Mouse (Mus musculus): ENCODE results near the gene Il13. TPM values are rescaled to one million over a fixed set of nuclear protein-coding genes. Genes with fewer than 3 reads are reported as not detected.

Gene Il13
- not detected for total RNA-seq (2021)
- polyA plus RNA-seq (2012; rRNA removed) = not detected in 2 replicates
- long read RNA-seq = 0 reads

GRCm38 (mm10) chr11:53634556-53634955 lies at the start of gene Il13:
Gene Il13, minus strand, starts transcription at chr11:53634702.
- no peak for DNase-seq
- intact Hi-C loops (cut with DNase I) = no loop called here
- peaks cover 6% of the 10 kb centered on the region for H3K27me3 ChIP-seq (ENCODE audit: control insufficient read depth, insufficient read depth, low read length)
- H3K4me1 ChIP-seq (ENCODE audit: control insufficient read depth, insufficient read depth, low read length) = no peaks in the 10 kb centered on the region
- H3K4me3 ChIP-seq = no peak within 1 kb of the TSS
- no peak within 1 kb of the TSS for H3K27ac ChIP-seq
- no peaks in the 10 kb centered on the region for H3K36me3 ChIP-seq (ENCODE audit: control insufficient read depth, insufficient read depth, low read length)
- TF ChIP-seq POLR2A (IDR thresholded peaks at IDR 0.05; ENCODE audit: insufficient read depth, low read depth, low read length) (no peak), CTCF (IDR thresholded peaks at IDR 0.05) (no peak), EP300 (IDR thresholded peaks at IDR 0.05; ENCODE audit: insufficient read depth, low read depth, low read length) (no peak)
- H3K9ac ChIP-seq (ENCODE audit: low read depth, low read length) = no peak within 1 kb of the TSS
- WGBS = 95% methylated on average over 8 of the region's 8 CpGs
- no peaks in the 10 kb centered on the region for H3K79me2 ChIP-seq (replicated peaks; ENCODE audit: control insufficient read depth, insufficient read depth, low read length)

- Histone ChIP-seq H3K27me3 (ENCODE audit: control insufficient read depth, insufficient read depth, low read length) (no peaks in the 10 kb centered on the region), H3K4me3 (no peak overlapping the region), H3K36me3 (ENCODE audit: control insufficient read depth, insufficient read depth, low read length) (no peaks in the 10 kb centered on the region; the same call in 1 of the 2 replicates), H3K79me2 (replicated peaks; ENCODE audit: control insufficient read depth, insufficient read depth, low read length) (no peaks in the 10 kb centered on the region), H3K4me1 (ENCODE audit: control insufficient read depth, insufficient read depth, low read length) (peaks cover 1% of the 10 kb centered on the region; the same call in 1 of the 2 replicates), H3K9ac (ENCODE audit: low read depth, low read length) (no peak overlapping the region), H3K27ac (no peak overlapping the region; the same call in 1 of the 2 replicates)
- intact Hi-C loops (cut with DNase I) = no loop called here
- DNase-seq = peak; percentile 38 to 41
- no peak for TF ChIP-seq EP300 (IDR thresholded peaks at IDR 0.05; ENCODE audit: insufficient read depth, low read depth, low read length)
- TF ChIP-seq POLR2A (IDR thresholded peaks at IDR 0.05; ENCODE audit: insufficient read depth, low read depth, low read length) = no peak
- no peak for TF ChIP-seq CTCF (IDR thresholded peaks at IDR 0.05)
- WGBS = 30% methylated on average over 9 of the region's 9 CpGs
These were observed 48.6 kb upstream of the Il13 start for GRCm38 (mm10) chr11:53682994-53683530.

DNA sequence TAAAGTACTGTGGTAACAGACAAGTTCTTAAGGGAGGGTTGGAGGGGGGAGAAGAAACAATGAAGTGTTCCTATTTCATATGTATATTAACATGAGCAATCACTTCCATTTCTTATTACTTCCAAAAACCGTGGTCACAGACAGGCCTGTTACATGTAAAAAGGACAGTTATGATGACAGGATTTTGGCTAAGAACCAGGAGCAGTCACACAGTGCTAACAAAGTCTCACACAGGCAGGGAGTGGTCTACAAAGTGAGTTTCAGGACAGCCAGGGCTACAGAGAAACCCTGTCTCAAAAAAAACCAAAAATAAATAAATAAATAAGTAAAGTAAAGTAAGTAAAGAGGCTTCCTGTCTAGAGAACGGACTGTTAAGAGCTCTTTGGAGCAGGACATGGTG lies 47.7 kb upstream of the Il13 start:
- Histone ChIP-seq H3K79me2 (replicated peaks; ENCODE audit: control insufficient read depth, insufficient read depth, low read length) (no peaks in the 10 kb centered on the region), H3K36me3 (ENCODE audit: control insufficient read depth, insufficient read depth, low read length) (no peaks in the 10 kb centered on the region; the same call in 1 of the 2 replicates), H3K27ac (no peak overlapping the region), H3K9ac (ENCODE audit: low read depth, low read length) (no peak overlapping the region), H3K27me3 (ENCODE audit: control insufficient read depth, insufficient read depth, low read length) (no peaks in the 10 kb centered on the region), H3K4me1 (ENCODE audit: control insufficient read depth, insufficient read depth, low read length) (peaks cover 1% of the 10 kb centered on the region; the same call in 1 of the 2 replicates), H3K4me3 (no peak overlapping the region)
- 31% methylated on average over 2 of the region's 2 CpGs for WGBS
- TF ChIP-seq EP300 (IDR thresholded peaks at IDR 0.05; ENCODE audit: insufficient read depth, low read depth, low read length) (no peak), CTCF (IDR thresholded peaks at IDR 0.05) (no peak), POLR2A (IDR thresholded peaks at IDR 0.05; ENCODE audit: insufficient read depth, low read depth, low read length) (no peak)
- intact Hi-C loops (cut with DNase I) = no loop called here
- DNase-seq = peak in 1 of 2 experiments; percentile 6

DNA sequence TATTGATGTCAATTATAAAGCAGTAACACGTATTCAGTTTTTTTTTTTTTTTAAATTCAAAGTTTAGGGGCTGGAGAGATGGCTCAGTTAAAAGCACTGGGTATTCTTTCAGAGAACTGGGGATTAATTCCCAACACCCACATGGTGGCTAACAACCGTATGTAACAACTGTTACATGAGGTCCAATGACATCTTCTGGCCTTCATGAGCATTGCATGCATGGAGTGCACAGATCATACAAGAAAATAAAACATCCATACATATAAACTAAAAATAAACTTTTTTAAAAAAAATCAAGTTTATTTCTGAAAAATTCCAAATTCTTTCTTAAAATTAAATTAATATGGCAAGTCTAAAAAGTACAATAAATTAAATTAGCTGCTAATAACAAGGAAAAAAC lies 47.2 kb upstream of the Il13 start:
- Histone ChIP-seq H3K4me1 (ENCODE audit: control insufficient read depth, insufficient read depth, low read length) (peaks cover 1% of the 10 kb centered on the region; the same call in 1 of the 2 replicates), H3K79me2 (replicated peaks; ENCODE audit: control insufficient read depth, insufficient read depth, low read length) (no peaks in the 10 kb centered on the region), H3K4me3 (no peak overlapping the region), H3K27ac (no peak overlapping the region), H3K9ac (ENCODE audit: low read depth, low read length) (no peak overlapping the region), H3K27me3 (ENCODE audit: control insufficient read depth, insufficient read depth, low read length) (no peaks in the 10 kb centered on the region), H3K36me3 (ENCODE audit: control insufficient read depth, insufficient read depth, low read length) (no peaks in the 10 kb centered on the region; the same call in 1 of the 2 replicates)
- no peak for DNase-seq
- intact Hi-C loops (cut with DNase I) = no loop called here
- 93% methylated on average over 2 of the region's 2 CpGs for WGBS
- TF ChIP-seq POLR2A (IDR thresholded peaks at IDR 0.05; ENCODE audit: insufficient read depth, low read depth, low read length) = no peak
- TF ChIP-seq EP300 (IDR thresholded peaks at IDR 0.05; ENCODE audit: insufficient read depth, low read depth, low read length) = no peak
- TF ChIP-seq CTCF (IDR thresholded peaks at IDR 0.05) = peak; percentile 18; the same call in 1 of the 2 replicates

- H3K4me3 ChIP-seq = no peak overlapping the region
- DNase-seq = peak in 1 of 2 experiments; percentile 8
- H3K27me3 ChIP-seq (ENCODE audit: control insufficient read depth, insufficient read depth, low read length) = no peaks in the 10 kb centered on the region
- WGBS = 36% methylated on average over 4 of the region's 4 CpGs
- no peaks in the 10 kb centered on the region for H3K79me2 ChIP-seq (replicated peaks; ENCODE audit: control insufficient read depth, insufficient read depth, low read length)
- H3K9ac ChIP-seq (ENCODE audit: low read depth, low read length) = no peak overlapping the region
- H3K36me3 ChIP-seq (ENCODE audit: control insufficient read depth, insufficient read depth, low read length) = no peaks in the 10 kb centered on the region; the same call in 1 of the 2 replicates
- H3K27ac ChIP-seq = peak overlapping the region; percentile 47
- no peak for TF ChIP-seq EP300 (IDR thresholded peaks at IDR 0.05; ENCODE audit: insufficient read depth, low read depth, low read length)
- intact Hi-C loops (cut with DNase I) = no loop called here
- peaks cover 1% of the 10 kb centered on the region; the same call in 1 of the 2 replicates for H3K4me1 ChIP-seq (ENCODE audit: control insufficient read depth, insufficient read depth, low read length)
These were observed 45.6 kb upstream of the Il13 start for GRCm38 (mm10) chr11:53680141-53680540.

DNA sequence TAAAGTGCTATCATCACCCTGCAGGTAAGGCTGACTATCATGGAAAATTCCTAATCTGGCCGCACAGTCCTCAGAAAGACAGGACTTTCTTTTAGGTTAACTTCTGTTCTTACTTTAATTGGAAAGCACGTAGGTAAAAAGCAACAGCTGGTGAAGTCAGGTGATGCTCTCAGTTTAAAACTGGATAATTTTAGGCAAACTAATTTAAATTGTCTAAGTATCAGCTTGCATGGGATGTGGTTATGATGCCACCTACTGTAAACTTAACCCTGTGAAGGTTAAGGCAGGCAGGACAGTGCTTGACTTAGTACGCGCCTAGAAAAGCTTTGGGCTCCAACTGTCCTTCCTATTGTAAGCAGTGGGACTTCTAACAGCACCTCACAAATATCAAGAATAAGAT lies 36.9 kb upstream of the Il13 start:
- Histone ChIP-seq H3K27me3 (ENCODE audit: control insufficient read depth, insufficient read depth, low read length) (no peaks in the 10 kb centered on the region), H3K9ac (ENCODE audit: low read depth, low read length) (no peak overlapping the region), H3K27ac (no peak overlapping the region), H3K4me1 (ENCODE audit: control insufficient read depth, insufficient read depth, low read length) (no peaks in the 10 kb centered on the region), H3K36me3 (ENCODE audit: control insufficient read depth, insufficient read depth, low read length) (no peaks in the 10 kb centered on the region; the same call in 1 of the 2 replicates), H3K79me2 (replicated peaks; ENCODE audit: control insufficient read depth, insufficient read depth, low read length) (no peaks in the 10 kb centered on the region), H3K4me3 (no peak overlapping the region)
- TF ChIP-seq EP300 (IDR thresholded peaks at IDR 0.05; ENCODE audit: insufficient read depth, low read depth, low read length) = no peak
- no peak for TF ChIP-seq CTCF (IDR thresholded peaks at IDR 0.05)
- no peak for TF ChIP-seq POLR2A (IDR thresholded peaks at IDR 0.05; ENCODE audit: insufficient read depth, low read depth, low read length)
- WGBS = 93% methylated on average over 4 of the region's 4 CpGs
- no peak for DNase-seq
- intact Hi-C loops (cut with DNase I) = no loop called here
